Mouse (Mus musculus) spleen, adult 2 months (tissue): Measurements from ENCODE around the gene Mnt.

Experiments used
- CTCF ChIP-seq: fragments of 200-500 bp; IDR thresholded peaks from 2 replicates; pipeline ENCODE4 v1.5.1; 2011; ENCODE audit warnings: mild to moderate bottlenecking, inconsistent platforms; ENCODE audit not compliant: insufficient read depth, insufficient read length, insufficient replicate concordance; ENCODE audit errors: extremely low read depth
- POLR2A ChIP-seq: fragments of 200-500 bp; IDR thresholded peaks from 2 replicates; pipeline ENCODE4 v1.6.1; 2011; ENCODE audit warnings: low read depth, low read length, inconsistent platforms

DNA sequence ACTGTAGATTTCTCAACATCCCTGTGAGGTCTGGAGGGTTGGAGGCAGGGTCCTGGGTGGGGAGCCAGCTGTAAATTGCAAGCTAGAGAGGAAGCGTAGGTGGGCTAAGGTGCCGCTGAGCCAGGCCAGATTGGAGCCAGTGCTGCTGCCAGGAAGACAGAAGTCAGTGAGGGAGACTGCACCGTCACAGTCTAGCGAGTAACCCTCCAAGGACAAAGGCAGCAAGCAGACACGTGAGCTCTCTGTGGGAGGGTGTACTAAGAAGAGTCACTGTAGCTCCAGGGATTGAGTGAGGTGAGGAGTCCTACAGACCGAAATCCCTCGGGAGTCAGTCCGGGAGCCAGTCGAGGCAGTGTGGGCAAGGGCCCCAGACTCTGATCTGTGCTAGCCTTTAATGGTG is 10.6 kb downstream of the Mnt start:
- TF ChIP-seq CTCF (no peak), POLR2A (no peak)
